Mouse (Mus musculus) embryo, embryonic 10.5 days (tissue): ENCODE results near the gene Ccdc82.

Experiments
- DNase-seq: peaks from one replicate; pipeline ENCODE4 v3.0.0-alpha.2; 2015; ENCODE audit warnings: low spot score

Ccdc82 gene

GRCm38 (mm10) chr9:13246815-13247638, at the start of gene Ccdc82:
Gene Ccdc82 (plus strand): TSS chr9:13246955.
- DNase-seq = peak; percentile 95

GRCm38 (mm10) chr9:13200079-13200478, 46.7 kb upstream of the Ccdc82 start:
- no peak for DNase-seq

DNA sequence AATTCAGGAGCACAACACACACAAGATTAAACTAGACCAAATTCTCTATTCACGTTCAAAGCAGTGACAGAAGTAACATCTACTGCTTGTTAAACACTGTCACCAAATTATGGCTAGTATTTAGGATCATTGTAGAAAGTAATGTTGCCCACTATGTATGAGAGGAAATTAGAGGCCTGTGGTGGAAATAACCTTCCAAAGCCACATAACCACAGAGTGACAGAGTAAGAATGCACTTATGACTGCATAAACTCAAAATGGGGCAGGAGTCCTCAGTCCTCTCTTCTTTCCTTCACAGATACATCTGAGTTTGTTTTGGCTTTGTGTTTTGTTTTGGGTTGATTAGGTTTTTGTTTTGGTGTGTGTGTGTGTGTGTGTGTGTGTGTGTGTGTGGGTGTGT, 43.6 kb upstream of the Ccdc82 start:
- DNase-seq = no peak

DNA sequence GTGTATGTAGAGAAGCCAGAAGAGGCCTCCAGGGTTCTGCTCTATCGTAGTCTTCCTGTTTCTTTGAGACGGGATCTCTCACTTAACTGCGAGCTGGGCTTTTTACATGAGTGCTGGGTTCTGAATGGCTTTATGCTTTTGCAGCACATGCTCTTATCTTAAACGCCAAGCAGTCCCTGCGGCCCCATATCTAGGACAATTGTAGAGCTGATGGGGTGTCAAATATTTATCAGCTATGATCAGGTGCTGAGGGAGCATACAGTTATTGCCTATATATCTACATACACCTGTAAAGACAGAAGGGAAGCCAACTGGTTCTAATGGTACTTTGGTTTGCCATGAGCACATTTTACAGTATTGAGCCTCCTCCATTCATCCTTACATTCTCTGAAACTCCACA, 43.1 kb upstream of the Ccdc82 start:
- no peak for DNase-seq

- DNase-seq = no peak
Measured at GRCm38 (mm10) chr9:13206369-13206768, 40.4 kb upstream of the Ccdc82 start.

DNA sequence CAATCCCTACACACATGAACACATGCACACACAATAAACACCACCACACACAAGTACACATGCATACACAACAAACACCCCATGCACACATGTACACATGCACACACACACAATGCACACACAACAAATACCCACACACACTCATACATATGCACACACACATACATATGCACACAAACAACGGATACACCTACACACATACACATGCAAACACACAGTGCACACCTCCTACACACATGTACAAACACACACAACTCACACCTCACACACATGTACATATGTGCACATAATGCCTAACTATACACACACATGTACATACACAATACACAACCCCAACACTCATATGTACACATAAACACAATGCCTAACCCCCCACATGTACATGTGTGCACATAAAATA, 20.9 kb upstream of the Ccdc82 start:
- no peak for DNase-seq

- peak; percentile 57 for DNase-seq
Measured at GRCm38 (mm10) chr9:13230553-13230952, 16.2 kb upstream of the Ccdc82 start.

GRCm38 (mm10) chr9:13231545-13232216, 15.1 kb upstream of the Ccdc82 start:
- peak; percentile 83 for DNase-seq

DNA sequence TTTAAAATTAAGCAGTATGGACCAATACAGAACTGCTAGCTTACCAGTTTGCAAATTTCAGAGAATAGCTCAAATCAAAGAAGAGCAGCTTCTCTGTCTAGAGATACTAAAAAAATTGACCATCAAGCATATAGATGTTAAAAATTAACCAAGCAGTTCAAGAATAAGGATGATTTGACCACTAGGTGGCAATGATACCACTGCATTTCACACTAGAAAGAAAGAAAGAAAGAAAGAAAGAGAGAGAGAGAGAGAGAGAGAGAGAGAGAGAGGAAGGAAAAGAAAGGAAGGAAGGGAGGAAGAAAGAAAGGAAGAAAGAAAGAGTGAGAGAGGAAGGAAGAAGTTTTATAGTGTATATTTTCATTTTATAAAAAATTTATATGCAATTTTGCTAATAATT, 4.4 kb upstream of the Ccdc82 start:
- peak; percentile 63 for DNase-seq

DNA sequence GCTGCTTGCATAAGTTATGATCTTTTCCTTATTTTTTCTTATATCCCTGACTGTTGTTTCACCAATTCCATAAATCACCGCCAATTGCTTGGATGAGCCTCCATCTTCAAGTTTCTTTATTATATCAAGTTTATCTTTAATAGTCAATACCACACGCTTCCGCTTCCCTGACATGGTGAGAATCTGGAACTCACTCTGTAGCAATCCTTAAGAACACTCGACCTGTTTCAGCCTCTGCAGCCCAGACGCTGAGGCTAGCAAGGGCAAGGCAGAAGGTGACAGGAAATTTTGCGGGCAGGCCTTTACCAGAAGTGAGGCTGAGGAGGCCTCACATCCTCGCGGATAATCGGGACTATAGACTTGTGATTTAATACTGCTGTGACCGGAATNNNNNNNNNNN, 1.3 kb upstream of the Ccdc82 start, which contains the start of gene Jrkl:
TSS of gene Jrkl (minus strand) at position 349 of the 400 bp plus-strand sequence.
- peak; percentile 39 for DNase-seq

DNA sequence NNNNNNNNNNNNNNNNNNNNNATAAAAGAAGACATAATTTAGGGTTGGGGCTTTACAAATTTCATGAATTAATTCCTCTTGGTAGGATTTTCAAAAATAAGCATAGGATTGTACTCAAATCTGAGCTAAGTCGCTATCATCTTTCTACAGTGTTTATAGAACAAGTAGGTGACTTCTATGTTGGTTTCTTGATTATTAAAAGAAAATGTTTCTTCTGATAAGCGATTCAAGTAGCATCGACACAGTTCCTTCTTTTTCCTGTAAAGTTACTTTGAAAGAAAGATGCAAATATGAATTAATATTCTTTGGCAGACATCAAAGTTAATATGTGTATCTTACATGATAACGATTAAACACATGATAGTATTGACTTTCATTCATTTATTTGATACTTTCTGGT, 1.3 kb downstream of the Ccdc82 start:
- DNase-seq = no peak

DNA sequence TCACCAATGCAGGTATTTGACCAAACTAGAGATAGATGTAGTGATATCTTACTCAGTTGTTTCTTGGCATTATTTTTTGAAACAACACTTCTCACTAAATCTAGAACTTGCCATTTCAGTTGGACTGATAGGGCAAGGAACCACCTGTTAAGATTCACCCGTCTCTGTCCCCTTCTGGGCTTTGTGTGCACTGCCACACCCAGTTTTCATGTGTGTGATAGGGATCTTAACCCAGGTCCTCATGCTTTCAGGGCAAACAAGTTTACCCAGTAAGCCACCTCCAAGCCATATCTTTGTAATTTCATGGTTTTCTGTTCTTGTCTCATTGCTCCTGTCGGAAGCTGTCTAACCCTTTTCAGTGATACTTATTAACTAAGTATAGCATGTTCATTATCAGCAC, 4.5 kb downstream of the Ccdc82 start:
- no peak for DNase-seq

GRCm38 (mm10) chr9:13256726-13257125, 10.0 kb downstream of the Ccdc82 start:
- DNase-seq = no peak

- no peak for DNase-seq
Measured at GRCm38 (mm10) chr9:13258173-13258572, 11.4 kb downstream of the Ccdc82 start.

DNA sequence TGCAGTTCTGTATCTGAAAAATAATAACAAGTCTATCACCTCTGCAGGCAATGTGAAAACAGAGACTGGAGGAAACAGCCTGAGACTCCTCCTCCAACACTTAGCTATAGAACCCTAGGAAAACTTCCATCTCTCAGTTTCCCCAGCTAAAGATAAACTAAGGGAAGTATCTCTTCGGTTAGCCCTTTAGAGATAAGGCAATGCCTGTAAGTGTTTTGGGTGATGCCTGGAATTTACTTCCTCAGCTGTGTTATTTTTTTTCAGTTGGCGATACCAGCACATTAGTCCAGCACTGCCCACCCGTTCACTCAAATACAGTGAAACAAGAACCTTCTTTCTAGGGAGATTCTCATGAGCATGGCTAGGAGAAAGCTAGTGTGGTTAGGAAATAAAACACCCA, 14.2 kb downstream of the Ccdc82 start:
- no peak for DNase-seq

DNA sequence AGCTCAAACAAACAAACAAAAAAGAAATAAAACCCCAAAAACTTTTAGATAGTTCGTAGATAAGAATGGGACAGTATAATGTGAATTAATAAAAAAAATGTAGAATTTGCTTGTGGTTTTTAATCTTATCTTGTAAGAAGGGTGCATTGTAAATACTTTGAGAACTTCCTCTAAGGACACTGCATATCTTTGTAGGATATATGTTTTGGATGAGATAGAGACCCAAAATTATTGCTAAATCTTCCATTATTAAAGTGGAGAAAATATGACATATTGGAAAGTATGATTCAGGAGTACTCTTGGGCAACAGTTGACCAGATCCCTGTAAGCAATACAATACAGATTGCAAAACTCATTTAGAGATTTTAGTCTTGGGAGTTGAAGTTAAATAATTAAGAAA, 26.5 kb downstream of the Ccdc82 start:
- no peak for DNase-seq

DNA sequence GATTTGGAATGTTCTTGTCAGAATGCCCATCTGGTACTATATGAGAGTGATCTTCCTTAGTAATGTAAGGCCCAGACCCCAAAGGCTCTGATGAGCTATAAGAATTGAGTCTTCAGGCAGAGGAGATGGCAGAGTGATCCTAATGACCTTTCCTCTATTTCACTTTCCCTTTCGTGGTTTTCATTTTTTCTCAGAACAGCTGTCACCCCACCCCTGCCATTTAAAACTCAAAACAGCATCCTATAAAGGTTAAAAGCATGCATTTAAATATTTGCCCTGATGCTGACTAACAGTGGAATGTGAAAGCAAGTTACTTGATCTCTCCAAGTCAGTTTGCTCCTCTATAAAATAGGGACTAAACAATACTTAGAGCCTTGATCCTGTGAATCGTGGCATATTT, 40.7 kb downstream of the Ccdc82 start:
- no peak for DNase-seq

GRCm38 (mm10) chr9:13296274-13297121, 49.7 kb downstream of the Ccdc82 start:
- DNase-seq = peak; percentile 92

DNA sequence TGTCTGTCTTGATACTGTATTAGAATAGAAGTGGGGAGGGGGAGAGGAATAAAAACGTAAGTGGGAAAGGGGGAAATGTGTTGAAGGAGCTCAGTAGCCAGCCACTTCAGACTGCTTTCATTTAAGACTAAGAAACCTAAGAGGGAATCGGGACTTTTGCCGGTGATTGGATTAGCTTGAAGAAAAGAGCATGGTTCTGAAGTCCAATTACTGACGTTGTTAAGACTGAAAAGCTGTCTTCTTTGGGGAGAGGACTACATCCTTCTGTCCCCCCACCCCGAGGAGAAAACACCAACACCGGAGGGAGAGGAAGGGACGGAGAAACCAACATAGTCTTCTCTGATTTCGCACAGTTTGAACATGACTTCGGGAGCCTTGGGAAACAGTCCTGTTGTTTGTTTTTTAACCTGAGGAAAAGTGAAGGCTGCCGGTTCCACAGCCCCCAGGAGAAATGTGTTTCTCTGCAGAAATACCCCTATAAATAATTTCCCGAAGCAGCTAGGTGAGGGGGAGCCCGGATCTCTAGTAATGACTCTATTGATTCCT, 50.4 kb downstream of the Ccdc82 start:
- DNase-seq = no peak

DNA sequence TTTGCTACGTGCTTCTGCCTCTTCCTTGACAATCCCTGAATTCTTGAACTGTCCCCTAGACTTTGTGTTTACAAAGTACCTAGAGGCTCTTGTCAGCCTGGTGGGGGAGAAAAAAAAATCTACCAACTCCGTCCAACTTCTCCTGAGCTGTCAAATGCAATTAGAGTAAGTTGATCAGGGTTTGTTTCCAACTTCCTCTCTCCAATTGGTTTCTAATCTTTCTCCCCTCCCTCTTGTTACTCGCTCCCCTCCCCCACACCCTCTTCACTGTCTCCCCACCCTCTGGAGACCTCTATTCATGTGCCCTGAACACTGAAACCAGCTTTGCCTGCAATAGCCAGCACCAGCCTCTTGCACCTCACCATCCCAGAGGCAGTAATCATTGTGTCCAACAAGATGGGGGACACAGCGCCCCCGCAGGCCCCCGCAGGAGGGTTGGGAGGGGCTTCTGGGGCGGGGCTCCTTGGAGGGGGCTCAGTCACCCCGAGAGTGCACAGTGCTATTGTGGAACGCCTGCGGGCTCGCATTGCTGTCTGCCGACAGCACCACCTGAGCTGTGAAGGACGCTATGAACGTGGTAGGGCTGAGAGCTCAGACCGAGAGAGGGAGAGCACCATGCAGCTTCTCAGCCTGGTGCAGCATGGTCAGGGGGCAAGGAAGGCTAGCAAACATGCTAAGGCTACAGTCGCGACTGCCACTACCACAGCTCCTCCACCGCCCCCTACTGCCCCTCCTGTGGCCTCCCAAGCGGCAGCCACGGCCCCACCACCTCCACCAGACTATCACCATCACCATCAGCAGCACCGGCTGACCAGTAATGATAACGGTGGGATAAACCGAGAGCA, 51.1 kb downstream of the Ccdc82 start, which contains the start of gene Maml2:
TSS of gene Maml2 (plus strand) at position 290 of the 845 bp plus-strand sequence.
- peak; percentile 87 for DNase-seq

DNA sequence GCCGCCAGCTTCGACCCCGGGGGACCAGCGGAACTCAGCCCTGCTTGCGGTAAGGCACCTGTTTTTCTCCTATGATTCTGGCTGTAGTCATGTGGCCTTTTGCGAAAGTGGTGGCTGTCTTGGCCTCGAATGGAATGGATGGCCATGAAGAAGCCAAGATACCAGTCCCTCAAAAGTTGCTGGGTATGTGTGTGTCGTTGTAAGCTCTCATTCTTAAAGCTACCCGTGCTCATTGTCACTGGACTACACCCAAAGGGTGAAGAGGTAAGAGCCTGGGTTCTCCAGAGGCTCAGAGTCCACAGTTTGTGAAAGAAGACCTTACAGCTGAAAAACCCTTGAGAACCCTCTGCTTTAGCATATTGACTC, 51.7 kb downstream of the Ccdc82 start:
- no peak for DNase-seq
